ENCODE assay signal across 18 mouse cellular contexts in the genomic region with DNA sequence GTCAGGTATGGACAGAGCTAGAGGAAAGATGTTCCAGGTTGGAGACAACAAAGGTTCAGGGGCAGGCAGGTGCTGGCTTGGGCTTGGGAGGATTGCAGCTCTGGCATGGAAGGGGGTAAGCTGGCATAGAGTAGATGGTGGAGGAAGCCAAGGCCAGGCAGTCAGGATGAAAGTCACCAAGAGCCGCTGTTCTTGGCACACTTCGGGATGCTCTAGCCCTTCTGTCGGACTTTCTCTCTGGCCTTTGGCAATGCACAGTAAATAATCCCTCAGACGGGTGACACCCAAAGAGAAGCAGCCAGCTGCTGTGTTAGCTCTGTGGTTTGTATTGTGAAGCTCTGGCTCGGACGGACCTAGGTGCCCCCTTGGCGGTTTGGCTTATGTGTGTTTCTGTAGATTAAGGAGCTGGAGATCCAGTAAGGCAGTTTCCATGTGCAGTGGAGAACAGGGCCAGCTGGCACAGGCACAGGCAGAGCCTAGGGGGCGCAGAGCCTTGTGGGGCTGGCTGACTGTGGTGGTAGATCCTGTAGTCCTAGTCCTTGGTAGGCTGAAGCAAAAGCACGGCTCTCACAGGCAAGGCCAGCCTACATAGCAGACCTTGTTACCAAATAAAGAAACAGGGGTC. TPM values are rescaled to one million over a fixed set of nuclear protein-coding genes. Genes with fewer than 3 reads are reported as not detected.
DNase-seq lines count a peak whose midpoint lies in the region; ATAC-seq and TF ChIP-seq lines count a peak whose summit lies in the region.
"Had no signal": no experiment of that assay in that cellular context is flagged by ENCODE, and none has a peak within 500 bp of the region (broad histone marks: within the 10 kb centered on the region; RNA-seq: fewer than 3 reads in every experiment).

No protein-coding gene starts in this region.

- H3K4me3 ChIP-seq in lung, embryonic 16.5 days (ENCODE audit: low read length), result no peak overlapping the region
- H3K4me3 ChIP-seq in stomach, postnatal 0 days (ENCODE audit: low read depth, low read length), result no peak overlapping the region
- H3K4me3 ChIP-seq in neural tube, embryonic 15.5 days (replicated peaks), result no peak overlapping the region
- H3K4me3 ChIP-seq: embryonic facial prominence, embryonic 15.5 days; forebrain, embryonic 13.5 days; heart, embryonic 12.5 days; hindbrain, embryonic 10.5 days; left cerebral cortex, adult 2 months; limb, embryonic 15.5 days; megakaryocyte, embryonic 14.5 days had no signal

- TF ChIP-seq EP300 in stomach, postnatal 0 days (optimal IDR thresholded peaks at IDR 0.05), result no peak

- H3K27ac ChIP-seq in lung, embryonic 16.5 days (ENCODE audit: low read length), result no peak overlapping the region
- no peak overlapping the region for H3K27ac ChIP-seq in stomach, postnatal 0 days (replicated peaks)
- no peak overlapping the region for H3K27ac ChIP-seq in neural tube, embryonic 15.5 days (replicated peaks)
- H3K27ac ChIP-seq: embryonic facial prominence, embryonic 15.5 days; forebrain, embryonic 13.5 days; hindbrain, embryonic 10.5 days; left cerebral cortex, adult 2 months; limb, embryonic 15.5 days had no signal

- DNase-seq in adrenal gland, adult (ENCODE audit: inconsistent age in 2 of 2, low spot score in 1 of 2), result peak; percentile 33 to 54
- no peak for DNase-seq in adrenal gland, postnatal 4 days (ENCODE audit: low spot score in 2 of 2)
- DNase-seq in lung, postnatal 10 days, result no peak
- DNase-seq in cerebellum, adult 9-10 months, result peak; percentile 71
- no peak for DNase-seq in stomach, postnatal 0 days (ENCODE audit: low spot score)
- no peak for DNase-seq in right cerebral cortex, adult 2 months (ENCODE audit: low spot score in 2 of 2)
- DNase-seq: kidney, adult 2 months; lung, embryonic 14.5 days had no signal

- no peaks in the 10 kb centered on the region for H3K9me3 ChIP-seq in lung, embryonic 16.5 days (ENCODE audit: control insufficient read depth, low read length)
- no peaks in the 10 kb centered on the region for H3K9me3 ChIP-seq in stomach, postnatal 0 days (ENCODE audit: control insufficient read depth, low read length)
- no peaks in the 10 kb centered on the region for H3K9me3 ChIP-seq in neural tube, embryonic 15.5 days (replicated peaks)
- H3K9me3 ChIP-seq: embryonic facial prominence, embryonic 15.5 days; forebrain, embryonic 13.5 days; heart, embryonic 12.5 days; hindbrain, embryonic 10.5 days; limb, embryonic 15.5 days; megakaryocyte, embryonic 14.5 days had no signal

- H3K4me2 ChIP-seq in lung, embryonic 16.5 days (ENCODE audit: low read depth, low read length), result no peak overlapping the region
- no peak overlapping the region for H3K4me2 ChIP-seq in stomach, postnatal 0 days (replicated peaks; ENCODE audit: low read depth)
- no peak overlapping the region for H3K4me2 ChIP-seq in neural tube, embryonic 15.5 days
- H3K4me2 ChIP-seq: embryonic facial prominence, embryonic 15.5 days; forebrain, embryonic 13.5 days; heart, embryonic 12.5 days; limb, embryonic 15.5 days; lung, embryonic 14.5 days had no signal

- WGBS in lung, embryonic 16.5 days, result 71% methylated on average over 9 of the region's 9 CpGs
- 51% methylated on average over 9 of the region's 9 CpGs for WGBS in stomach, postnatal 0 days
- 80% methylated on average over 9 of the region's 9 CpGs for WGBS in neural tube, embryonic 15.5 days

- peak; percentile 20; the same call in 1 of the 2 replicates for ATAC-seq in lung, embryonic 16.5 days (ENCODE audit: low read depth)
- no peak for ATAC-seq in stomach, postnatal 0 days (ENCODE audit: low FRiP score, low TSS enrichment)
- no peak for ATAC-seq in neural tube, embryonic 15.5 days (ENCODE audit: low FRiP score)
- ATAC-seq: forebrain, embryonic 13.5 days; Patski had no signal

- peak; percentile 30 for TF ChIP-seq CTCF in stomach, postnatal 0 days (IDR thresholded peaks at IDR 0.05; ENCODE audit: low read depth)

- H3K4me1 ChIP-seq in lung, embryonic 16.5 days (replicated peaks; ENCODE audit: control insufficient read depth, insufficient read depth, low read length), result no peaks in the 10 kb centered on the region
- H3K4me1 ChIP-seq in stomach, postnatal 0 days (replicated peaks; ENCODE audit: control insufficient read depth, insufficient read depth), result no peaks in the 10 kb centered on the region
- no peaks in the 10 kb centered on the region for H3K4me1 ChIP-seq in neural tube, embryonic 15.5 days
- H3K4me1 ChIP-seq: embryonic facial prominence, embryonic 15.5 days; forebrain, embryonic 13.5 days; limb, embryonic 15.5 days had no signal

- H3K27me3 ChIP-seq in lung, embryonic 16.5 days (ENCODE audit: control insufficient read depth, insufficient read depth, low read depth, low read length), result no peaks in the 10 kb centered on the region
- no peaks in the 10 kb centered on the region for H3K27me3 ChIP-seq in stomach, postnatal 0 days (ENCODE audit: control insufficient read depth, insufficient read depth, low read length)
- H3K27me3 ChIP-seq in neural tube, embryonic 15.5 days (replicated peaks), result no peaks in the 10 kb centered on the region
- H3K27me3 ChIP-seq: embryonic facial prominence, embryonic 15.5 days; forebrain, embryonic 13.5 days; heart, embryonic 12.5 days; limb, embryonic 15.5 days; megakaryocyte, embryonic 14.5 days; Patski had no signal

- H3K9ac ChIP-seq in lung, embryonic 16.5 days (ENCODE audit: low read length), result no peak overlapping the region
- H3K9ac ChIP-seq in stomach, postnatal 0 days (ENCODE audit: low read length), result no peak overlapping the region
- no peak overlapping the region for H3K9ac ChIP-seq in neural tube, embryonic 15.5 days (replicated peaks)
- H3K9ac ChIP-seq: embryonic facial prominence, embryonic 15.5 days; forebrain, embryonic 13.5 days; heart, embryonic 12.5 days; limb, embryonic 15.5 days; lung, embryonic 14.5 days had no signal

- H3K36me3 ChIP-seq in lung, embryonic 16.5 days (ENCODE audit: control insufficient read depth, insufficient read depth, low read length), result peaks cover 13% of the 10 kb centered on the region
- H3K36me3 ChIP-seq in stomach, postnatal 0 days (ENCODE audit: control insufficient read depth, insufficient read depth, low read length), result peaks cover 24% of the 10 kb centered on the region
- peaks cover 47% of the 10 kb centered on the region for H3K36me3 ChIP-seq in neural tube, embryonic 15.5 days

RNA-seq across cellular contexts. Expression of a gene that starts 19.7 kb away (rescaled TPM):
- 10 to 100 TPM; 31.1 to 32.2 TPM for total RNA-seq in adrenal gland, postnatal 4 days (2021)
- polyA plus RNA-seq in lung, embryonic 16.5 days (2015; fragmentation: Nextera tagmentation; extraction: Ambion mirVana), result 27.7 and 28.3 TPM in 2 replicates
- polyA plus RNA-seq in stomach, postnatal 0 days (2015; fragmentation: Nextera tagmentation; extraction: Ambion mirVana), result 16.1 and 17.7 TPM in 2 replicates
- 23.4 and 26.4 TPM in 2 replicates for polyA plus RNA-seq in neural tube, embryonic 15.5 days (2015; fragmentation: Nextera tagmentation; extraction: Ambion mirVana)

RNA-seq across cellular contexts. Expression of a gene that starts 55.2 kb away (rescaled TPM):
- 10 to 100 TPM; 53.3 to 54.2 TPM for total RNA-seq in adrenal gland, postnatal 4 days (2021)
- 48.5 and 54.6 TPM in 2 replicates for polyA plus RNA-seq in lung, embryonic 16.5 days (2015; fragmentation: Nextera tagmentation; extraction: Ambion mirVana)
- 39.9 and 42.0 TPM in 2 replicates for polyA plus RNA-seq in stomach, postnatal 0 days (2015; fragmentation: Nextera tagmentation; extraction: Ambion mirVana)
- 33.5 and 40.6 TPM in 2 replicates for polyA plus RNA-seq in neural tube, embryonic 15.5 days (2015; fragmentation: Nextera tagmentation; extraction: Ambion mirVana)

Comparison
In these comparisons a context has a peak if more than half of its experiments do, and no peak if none do; other contexts are left out.
1. DNase-seq: peak in adrenal gland, adult (2 of 2) and cerebellum, adult 9-10 months (single experiment); none in adrenal gland, postnatal 4 days (0 of 2), lung, postnatal 10 days (single experiment), stomach, postnatal 0 days (single experiment) and right cerebral cortex, adult 2 months (0 of 2).